Mouse (Mus musculus): ENCODE results near the gene Plgrkt. TPM values are rescaled to one million over a fixed set of nuclear protein-coding genes. Genes with fewer than 3 reads are reported as not detected.

Gene Plgrkt
- 10 to 100 TPM; 12.1 to 54.6 TPM for polyA plus RNA-seq (2012; fragmentation: generic; extraction: Trizol)

GRCm38 (mm10) chr19:29366969-29367622 lies at the start of gene Plgrkt, which contains the start of gene Cd274:
Gene Plgrkt (minus strand): TSS chr19:29367390.
Gene Cd274 (plus strand): TSS chr19:29367455.

GRCm38 (mm10) chr19:29410619-29411018 lies 43.4 kb upstream of the Plgrkt start, which contains the start of gene Pdcd1lg2:
Gene Pdcd1lg2 (plus strand): TSS chr19:29410919.

GRCm38 (mm10) chr19:29334068-29334745 lies 33.0 kb downstream of the Plgrkt start, which contains the start of gene Rln1:
Gene Rln1 (minus strand): TSS chr19:29334670.

GRCm38 (mm10) chr19:29325053-29325851 lies 41.9 kb downstream of the Plgrkt start, which contains the start of gene Insl6:
Gene Insl6 (minus strand): TSS chr19:29325356.

Other genes starting within 250 kb of the Plgrkt start
- 1 to 10 TPM in 1 of 2 experiments, under 1 TPM in 1; 0.34 to 3.9 TPM for gene Jak2, start 115.6 kb downstream of the Plgrkt start, polyA plus RNA-seq (2012; fragmentation: generic; extraction: Trizol)
- 1 to 10 TPM in 1 of 2 experiments, under 1 TPM in 1; 0.51 to 2.1 TPM for gene Insl6, start 42.0 kb downstream of the Plgrkt start, polyA plus RNA-seq (2012; fragmentation: generic; extraction: Trizol)
- not detected for gene Rln1, start 32.7 kb downstream of the Plgrkt start, polyA plus RNA-seq (2012; fragmentation: generic; extraction: Trizol)
- under 1 TPM; 0.02 to 0.17 TPM for gene Cd274, start 65 bp upstream of the Plgrkt start, polyA plus RNA-seq (2012; fragmentation: generic; extraction: Trizol)
- not detected for gene Pdcd1lg2, start 43.5 kb upstream of the Plgrkt start, polyA plus RNA-seq (2012; fragmentation: generic; extraction: Trizol)
- gene Ric1, start 154.9 kb upstream of the Plgrkt start, polyA plus RNA-seq (2012; fragmentation: generic; extraction: Trizol) = 1 to 10 TPM in 1 of 2 experiments, under 1 TPM in 1; 0.29 to 6.7 TPM

Data from C3H10T1/2 (cell line).